Mouse (Mus musculus) R1 (cell line): Measurements from ENCODE around the gene Tmem120a.

Experiments used
- DNase-seq: peaks from one replicate; pipeline ENCODE4 v3.0.0-alpha.2; 2018; ENCODE audit warnings: low read depth, low spot score

The Tmem120a gene

GRCm38 (mm10) chr5:135733071-135733470 is 11.2 kb downstream of the Tmem120a start:
- DNase-seq = peak; percentile 64

- DNase-seq = no peak
These were observed 12.9 kb downstream of the Tmem120a start for GRCm38 (mm10) chr5:135731322-135731721.

- no peak for DNase-seq
These were observed 13.3 kb downstream of the Tmem120a start for GRCm38 (mm10) chr5:135730916-135731315.

GRCm38 (mm10) chr5:135730278-135730677 is 14.0 kb downstream of the Tmem120a start:
- DNase-seq = no peak

GRCm38 (mm10) chr5:135729351-135729750 is 14.9 kb downstream of the Tmem120a start:
- DNase-seq = no peak

- DNase-seq = no peak
These were observed 15.9 kb downstream of the Tmem120a start for GRCm38 (mm10) chr5:135728361-135728760.

GRCm38 (mm10) chr5:135727871-135728270 is 16.4 kb downstream of the Tmem120a start:
- DNase-seq = no peak

- no peak for DNase-seq
These were observed 17.5 kb downstream of the Tmem120a start for GRCm38 (mm10) chr5:135726641-135727346.

GRCm38 (mm10) chr5:135725991-135726390 is 18.3 kb downstream of the Tmem120a start:
- no peak for DNase-seq

GRCm38 (mm10) chr5:135725391-135725841 is 18.8 kb downstream of the Tmem120a start:
- peak; percentile 80 for DNase-seq

- DNase-seq = no peak
These were observed 19.5 kb downstream of the Tmem120a start for GRCm38 (mm10) chr5:135724536-135725322.

GRCm38 (mm10) chr5:135723165-135723751 is 21.0 kb downstream of the Tmem120a start:
- no peak for DNase-seq

GRCm38 (mm10) chr5:135722121-135722520 is 22.1 kb downstream of the Tmem120a start:
- DNase-seq = no peak

GRCm38 (mm10) chr5:135721076-135721475 is 23.2 kb downstream of the Tmem120a start:
- no peak for DNase-seq

GRCm38 (mm10) chr5:135720121-135720520 is 24.1 kb downstream of the Tmem120a start:
- no peak for DNase-seq

GRCm38 (mm10) chr5:135719586-135720120 is 24.6 kb downstream of the Tmem120a start:
- no peak for DNase-seq

- DNase-seq = no peak
These were observed 28.6 kb downstream of the Tmem120a start for GRCm38 (mm10) chr5:135715624-135716023.

GRCm38 (mm10) chr5:135713441-135714218 is 30.6 kb downstream of the Tmem120a start:
- DNase-seq = no peak

- DNase-seq = no peak
These were observed 31.4 kb downstream of the Tmem120a start for GRCm38 (mm10) chr5:135712803-135713202.

- DNase-seq = no peak
These were observed 32.5 kb downstream of the Tmem120a start for GRCm38 (mm10) chr5:135711582-135712355.
